Mouse (Mus musculus): ENCODE results near the gene Myo1e.

DNA sequence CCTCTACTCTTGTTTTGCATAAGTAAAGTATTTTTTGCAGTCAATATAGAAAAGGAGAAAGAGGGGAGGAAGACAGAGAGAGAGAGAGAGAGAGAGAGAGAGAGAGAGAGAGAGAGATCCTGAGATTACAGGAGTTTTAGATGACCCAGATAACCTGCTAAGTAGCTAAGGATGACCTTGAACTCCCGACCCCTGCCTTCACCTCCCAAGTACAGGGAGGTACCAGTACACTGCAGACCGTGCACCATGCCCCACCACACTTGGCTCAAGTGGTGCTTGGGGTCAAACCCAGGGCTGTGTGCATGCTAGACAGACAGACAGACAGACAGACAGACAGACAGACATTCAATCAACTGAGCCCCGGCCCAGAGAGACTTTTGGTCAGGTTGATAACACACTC lies 69.9 kb downstream of the Myo1e start:
- TF ChIP-seq POLR2A (IDR thresholded peaks at IDR 0.05; ENCODE audit: low read depth, low read length): no peak
- no peak for TF ChIP-seq CTCF (IDR thresholded peaks at IDR 0.05; ENCODE audit: extremely low read depth, insufficient read depth, insufficient read length, insufficient replicate concordance)

Data from spleen, adult 2 months (tissue).